8 mouse cellular contexts compared by ENCODE assay signal in genomic region chr1:36070190-36070589, GRCm38 (mm10). TPM values are rescaled to one million over a fixed set of nuclear protein-coding genes. Genes with fewer than 3 reads are reported as not detected.
DNase-seq lines count a peak whose midpoint lies in the region; ATAC-seq and TF ChIP-seq lines count a peak whose summit lies in the region.

No protein-coding gene starts in this region.

- no peak for TF ChIP-seq EP300 in lung, postnatal 0 days (IDR thresholded peaks at IDR 0.05)

- peaks cover 19% of the 10 kb centered on the region; the same call in 1 of the 2 replicates for H3K4me1 ChIP-seq in lung, postnatal 0 days (ENCODE audit: insufficient read depth, low read depth, low read length)
- peaks cover 42% of the 10 kb centered on the region for H3K4me1 ChIP-seq in hindbrain, postnatal 0 days (ENCODE audit: insufficient read depth, low read length)
- H3K4me1 ChIP-seq in midbrain, postnatal 0 days (ENCODE audit: insufficient read depth, low read length): peaks cover 19% of the 10 kb centered on the region

- 0 out of 2 replicates have a peak overlapping the region, but pooled peaks have one; percentile 77 for H3K27ac ChIP-seq in lung, postnatal 0 days (ENCODE audit: low read length)
- no peak overlapping the region for H3K27ac ChIP-seq in hindbrain, postnatal 0 days
- H3K27ac ChIP-seq in midbrain, postnatal 0 days (ENCODE audit: low read depth, low read length): no peak overlapping the region

- H3K9me3 ChIP-seq in lung, postnatal 0 days (ENCODE audit: low read length): no peaks in the 10 kb centered on the region
- no peaks in the 10 kb centered on the region for H3K9me3 ChIP-seq in hindbrain, postnatal 0 days (ENCODE audit: low read length)
- no peaks in the 10 kb centered on the region for H3K9me3 ChIP-seq in midbrain, postnatal 0 days (ENCODE audit: low read length)

- H3K4me2 ChIP-seq in lung, postnatal 0 days (replicated peaks; ENCODE audit: low read depth, low read length): peak overlapping the region; percentile 94
- H3K4me2 ChIP-seq in hindbrain, postnatal 0 days (ENCODE audit: low read depth, low read length): peak overlapping the region; percentile 73
- peak overlapping the region; percentile 95 for H3K4me2 ChIP-seq in midbrain, postnatal 0 days (ENCODE audit: low read depth, low read length, poor library complexity, severe bottlenecking)

- peak overlapping the region; percentile 51; the same call in 1 of the 2 replicates for H3K9ac ChIP-seq in lung, postnatal 0 days (replicated peaks; ENCODE audit: low read depth)
- H3K9ac ChIP-seq in hindbrain, postnatal 0 days (replicated peaks; ENCODE audit: low read length): peak overlapping the region; percentile 67; the same call in 1 of the 2 replicates
- H3K9ac ChIP-seq in midbrain, postnatal 0 days (replicated peaks; ENCODE audit: low read length, poor library complexity, severe bottlenecking): peak overlapping the region; percentile 79

- TF ChIP-seq CTCF in lung, postnatal 0 days (IDR thresholded peaks at IDR 0.05): no peak
- no peak for TF ChIP-seq CTCF in hindbrain, postnatal 0 days (IDR thresholded peaks at IDR 0.05; ENCODE audit: low read depth)
- TF ChIP-seq CTCF in midbrain, postnatal 0 days (IDR thresholded peaks at IDR 0.05): no peak

- no peaks in the 10 kb centered on the region for H3K27me3 ChIP-seq in lung, postnatal 0 days (replicated peaks; ENCODE audit: insufficient read depth, low read length)
- no peaks in the 10 kb centered on the region for H3K27me3 ChIP-seq in hindbrain, postnatal 0 days (ENCODE audit: insufficient read depth, low read length)
- H3K27me3 ChIP-seq in midbrain, postnatal 0 days (ENCODE audit: insufficient read depth, low read length): no peaks in the 10 kb centered on the region

- no peak for ATAC-seq in lung, postnatal 0 days
- ATAC-seq in hindbrain, postnatal 0 days: no peak
- ATAC-seq in midbrain, postnatal 0 days (ENCODE audit: low FRiP score): no peak
- ATAC-seq in megakaryocyte-erythroid progenitor cell, adult 5-6 weeks (replicated peaks; ENCODE audit: low FRiP score, low TSS enrichment, poor library complexity, severe bottlenecking): no peak

- H3K36me3 ChIP-seq in lung, postnatal 0 days (ENCODE audit: insufficient read depth, low read length): no peaks in the 10 kb centered on the region
- no peaks in the 10 kb centered on the region for H3K36me3 ChIP-seq in hindbrain, postnatal 0 days (ENCODE audit: insufficient read depth, low read length)
- H3K36me3 ChIP-seq in midbrain, postnatal 0 days (ENCODE audit: insufficient read depth, low read length): peaks cover under 1% of the 10 kb centered on the region; the same call in 1 of the 2 replicates

- WGBS in lung, postnatal 0 days: 43% methylated on average over 6 of the region's 6 CpGs
- WGBS in hindbrain, postnatal 0 days: 26% methylated on average over 6 of the region's 6 CpGs
- WGBS in midbrain, postnatal 0 days: 21% methylated on average over 6 of the region's 6 CpGs

- peak; percentile 54 for DNase-seq in adrenal gland, adult 2 months
- DNase-seq in adrenal gland, adult 8-10 months: no peak
- DNase-seq in lung, postnatal 0 days (ENCODE audit: low spot score): no peak
- no peak for DNase-seq in lung, postnatal 36 days
- no peak for DNase-seq in hindbrain, postnatal 0 days (ENCODE audit: low spot score)
- DNase-seq in midbrain, postnatal 0 days (ENCODE audit: low spot score): no peak
- no peak for DNase-seq in thymus, postnatal 36 days

- H3K4me3 ChIP-seq in lung, postnatal 0 days (ENCODE audit: low read depth, low read length): peak overlapping the region; percentile 76
- peak overlapping the region; percentile 82 for H3K4me3 ChIP-seq in hindbrain, postnatal 0 days (ENCODE audit: low read length)
- H3K4me3 ChIP-seq in midbrain, postnatal 0 days (ENCODE audit: low read depth, low read length): peak overlapping the region; percentile 86

RNA-seq across cellular contexts. Expression of gene Hs6st1, which starts 2.0 kb away (rescaled TPM):
- 100 to 1,000 TPM in 1 of 2 experiments, 10 to 100 TPM in 1; 75.1 to 135 TPM for total RNA-seq in adrenal gland, adult 2 months (2021)
- 153 and 231 TPM in 2 replicates for polyA plus RNA-seq in adrenal gland, adult 2 months (2012; rRNA removed)
- 100 to 1,000 TPM in 2 of 4 experiments, 10 to 100 TPM in 2; 70.2 to 122 (median 96.6) TPM for total RNA-seq in adrenal gland, adult 8-10 months (2022)
- polyA plus RNA-seq in lung, postnatal 0 days (2015; fragmentation: Nextera tagmentation; extraction: Ambion mirVana): 4.9 and 6.3 TPM in 2 replicates
- 107 and 112 TPM in 2 replicates for total RNA-seq in hindbrain, postnatal 0 days (2014; rRNA removed)
- polyA plus RNA-seq in hindbrain, postnatal 0 days (2015; fragmentation: Nextera tagmentation; extraction: Ambion mirVana): 16.9 and 19.0 TPM in 2 replicates
- 89.8 and 104 TPM in 2 replicates for total RNA-seq in midbrain, postnatal 0 days (2014; rRNA removed)
- polyA plus RNA-seq in midbrain, postnatal 0 days (2015; fragmentation: Nextera tagmentation; extraction: Ambion mirVana): 17.3 and 17.4 TPM in 2 replicates
- 50.8 and 62.3 TPM in 2 replicates for total RNA-seq in megakaryocyte-erythroid progenitor cell, adult 5-6 weeks (2014; fragmentation: Nextera tagmentation)
- total RNA-seq in megakaryocyte-erythroid progenitor cell, adult 5-6 weeks (2017): 18.3 and 30.2 TPM in 2 replicates
